Comparison of ENCODE assay signal across 16 mouse cellular contexts in the genomic region with DNA sequence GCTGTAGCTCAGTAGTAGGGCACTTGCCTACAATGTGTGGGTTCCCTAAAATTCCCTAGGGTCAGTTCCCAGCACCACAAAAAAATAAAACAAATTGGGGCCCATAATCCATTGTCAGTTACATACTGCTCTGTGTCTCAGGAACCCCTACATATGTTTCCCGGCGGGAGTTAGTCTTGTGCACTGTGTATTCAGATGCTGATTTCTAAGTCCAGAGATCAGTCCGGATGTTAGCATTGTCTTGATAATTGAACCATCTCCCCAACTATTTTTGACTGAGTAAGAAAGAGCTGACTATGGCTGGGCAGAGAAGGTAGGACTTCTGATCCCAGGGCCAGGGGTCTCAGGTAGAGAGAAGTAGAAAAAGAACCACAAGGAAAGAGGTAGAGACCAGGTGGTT.
"Had no signal": no experiment of that assay in that cellular context is flagged by ENCODE, and none has a peak within 500 bp of the region (broad histone marks: within the 10 kb centered on the region; RNA-seq: fewer than 3 reads in every experiment).

No protein-coding gene starts in this region.

- ATAC-seq: midbrain, embryonic 16.5 days had no signal

- H3K4me1 ChIP-seq: midbrain, embryonic 12.5 days; neural tube, embryonic 13.5 days; neural tube, embryonic 15.5 days; stomach, embryonic 15.5 days had no signal

- DNase-seq: lung, adult 18-20 months; lung, embryonic 14.5 days; lung, postnatal 10 days; lung, postnatal 4 days; midbrain, embryonic 14.5 days; right cerebral cortex, postnatal 14 days; thymus, adult 18-20 months; thymus, postnatal 14 days; thymus, postnatal 36 days had no signal

- H3K27ac ChIP-seq: midbrain, embryonic 10.5 days; midbrain, embryonic 12.5 days; neural tube, embryonic 13.5 days; neural tube, embryonic 15.5 days; stomach, embryonic 15.5 days had no signal

- H3K4me2 ChIP-seq: lung, embryonic 14.5 days; midbrain, embryonic 12.5 days; neural tube, embryonic 13.5 days; neural tube, embryonic 15.5 days; stomach, embryonic 15.5 days had no signal

- H3K27me3 ChIP-seq: midbrain, embryonic 12.5 days; neural tube, embryonic 13.5 days; neural tube, embryonic 15.5 days; stomach, embryonic 15.5 days had no signal

- H3K9me3 ChIP-seq: midbrain, embryonic 10.5 days; midbrain, embryonic 12.5 days; neural tube, embryonic 13.5 days; neural tube, embryonic 15.5 days; stomach, embryonic 15.5 days had no signal

- H3K9ac ChIP-seq: lung, embryonic 14.5 days; midbrain, embryonic 12.5 days; neural tube, embryonic 13.5 days; neural tube, embryonic 15.5 days; stomach, embryonic 15.5 days had no signal

- H3K36me3 ChIP-seq: midbrain, embryonic 10.5 days; midbrain, embryonic 12.5 days; neural tube, embryonic 13.5 days; neural tube, embryonic 15.5 days; stomach, embryonic 15.5 days had no signal

- H3K4me3 ChIP-seq: midbrain, embryonic 10.5 days; midbrain, embryonic 12.5 days; myocyte; neural tube, embryonic 13.5 days; neural tube, embryonic 15.5 days; stomach, embryonic 15.5 days had no signal
